Mouse (Mus musculus) CH12.LX (cell line): ENCODE results near the gene Sv2c. TPM values are rescaled to one million over a fixed set of nuclear protein-coding genes. Genes with fewer than 3 reads are reported as not detected.

Source experiments
- DNase-seq: peaks from one replicate; pipeline ENCODE4 v3.0.0-alpha.2; 2013; ENCODE audit errors: extremely low read depth
- H3K27ac ChIP-seq: 2 replicates; pipeline ENCODE4 v1.5.1; 2012; ENCODE audit warnings: low read depth, mild to moderate bottlenecking, control low read depth, moderate library complexity; ENCODE audit not compliant: insufficient read depth
- H3K27me3 ChIP-seq: replicated peaks from 2 replicates; pipeline ENCODE3; 2012; ENCODE audit warnings: inconsistent platforms
- H3K36me3 ChIP-seq, 2 experiments: replicated peaks in 1 of 2; 2 replicates each; pipeline versions ENCODE3 to v1.6.1; 2012; ENCODE audit warnings: inconsistent platforms in 1 of 2, low read length in 1 of 2, mild to moderate bottlenecking in 1 of 2, mixed read lengths in 1 of 2, moderate library complexity in 1 of 2; ENCODE audit not compliant: control insufficient read depth in 1 of 2, insufficient read depth in 1 of 2
- H3K4me1 ChIP-seq, 2 experiments: 2 replicates each; pipeline ENCODE4 v1.6.1; 2012; ENCODE audit warnings: inconsistent platforms in 1 of 2, moderate library complexity in 1 of 2; ENCODE audit not compliant: insufficient read depth in 2 of 2, control insufficient read depth in 1 of 2
- H3K4me2 ChIP-seq: 2 replicates; pipeline ENCODE4 v1.6.1; 2012; ENCODE audit warnings: low read depth, mild to moderate bottlenecking, control low read depth; ENCODE audit not compliant: poor library complexity, insufficient read depth, severe bottlenecking
- H3K4me3 ChIP-seq, 3 experiments: fragments of 150-350 bp in 1 of 3; sonication (generic) in 1 of 3; replicated peaks in 1 of 3; 2 replicates each; pipeline versions ENCODE3 to v1.5.1; 2011 to 2012; ENCODE audit warnings: low read depth in 2 of 3, low read length in 2 of 3, mild to moderate bottlenecking in 2 of 3, moderate library complexity in 2 of 3, control low read depth in 1 of 3, improper control_type of control experiment in 1 of 3, inconsistent platforms in 1 of 3, mixed read lengths in 1 of 3; ENCODE audit not compliant: poor library complexity in 1 of 3
- H3K79me2 ChIP-seq: replicated peaks from 2 replicates; pipeline ENCODE4 v1.6.1; 2012; ENCODE audit warnings: mild to moderate bottlenecking, moderate library complexity; ENCODE audit not compliant: control insufficient read depth, poor library complexity, insufficient read depth, severe bottlenecking; ENCODE audit errors: extremely low read depth
- H3K9ac ChIP-seq: 2 replicates; pipeline ENCODE4 v1.6.1; 2012; ENCODE audit warnings: low read depth, mild to moderate bottlenecking, control low read depth, moderate library complexity; ENCODE audit not compliant: insufficient read depth
- H3K9me3 ChIP-seq: replicated peaks from 2 replicates; pipeline ENCODE3; 2012; ENCODE audit warnings: low read length, inconsistent platforms, mixed read lengths
- ELF1 ChIP-seq: IDR thresholded peaks from 2 replicates; pipeline ENCODE4 v1.6.1; 2014; ENCODE audit warnings: low read depth, mild to moderate bottlenecking, inconsistent platforms, low read length, improper control_type of control experiment
- ETS1 ChIP-seq: conservative IDR thresholded peaks from 2 replicates; pipeline ENCODE4 v1.6.1; 2012; ENCODE audit warnings: low read depth, mild to moderate bottlenecking, inconsistent platforms, low read length, improper control_type of control experiment, moderate library complexity
- GABPA ChIP-seq: IDR thresholded peaks from 2 replicates; pipeline ENCODE4 v1.6.1; 2012; ENCODE audit warnings: low read depth, low read length, improper control_type of control experiment, inconsistent platforms; ENCODE audit not compliant: insufficient replicate concordance
- HCFC1 ChIP-seq: IDR thresholded peaks from 2 replicates; pipeline ENCODE4 v1.6.1; 2012; ENCODE audit warnings: low read depth, mild to moderate bottlenecking, inconsistent platforms, low read length, improper control_type of control experiment
- MXI1 ChIP-seq: IDR thresholded peaks from 2 replicates; pipeline ENCODE4 v1.6.1; 2011; ENCODE audit warnings: mild to moderate bottlenecking, low read depth, low read length, improper control_type of control experiment
- MYC ChIP-seq: IDR thresholded peaks from 2 replicates; pipeline ENCODE4 v1.6.1; 2011; ENCODE audit warnings: low read depth, mild to moderate bottlenecking, improper control_type of control experiment, low read length
- NRF1 ChIP-seq: IDR thresholded peaks from 2 replicates; pipeline ENCODE4 v1.6.1; 2014; ENCODE audit warnings: low read depth, mild to moderate bottlenecking, inconsistent platforms, low read length, improper control_type of control experiment, moderate library complexity
- POLR2A ChIP-seq: IDR thresholded peaks from 2 replicates; pipeline ENCODE4 v1.6.1; 2011; ENCODE audit warnings: low read depth, mild to moderate bottlenecking, improper control_type of control experiment, low read length
- RAD21 ChIP-seq: IDR thresholded peaks from 2 replicates; pipeline ENCODE4 v1.6.1; 2011; ENCODE audit warnings: low read depth, mild to moderate bottlenecking, low read length, improper control_type of control experiment, moderate library complexity
- RCOR1 ChIP-seq: conservative IDR thresholded peaks from 2 replicates; pipeline ENCODE4 v1.6.1; 2012; ENCODE audit warnings: low read depth, mild to moderate bottlenecking, inconsistent platforms, low read length, improper control_type of control experiment
- SMC3 ChIP-seq: IDR thresholded peaks from 2 replicates; pipeline ENCODE4 v1.6.1; 2011; ENCODE audit warnings: low read depth, low read length, improper control_type of control experiment
- TBP ChIP-seq: conservative IDR thresholded peaks from 2 replicates; pipeline ENCODE4 v1.6.1; 2011; ENCODE audit warnings: low read depth, low read length, improper control_type of control experiment
- TCF12 ChIP-seq: IDR thresholded peaks from 2 replicates; pipeline ENCODE4 v1.6.1; 2014; ENCODE audit warnings: low read depth, mild to moderate bottlenecking, inconsistent platforms, low read length, improper control_type of control experiment
- UBTF ChIP-seq: IDR thresholded peaks from 2 replicates; pipeline ENCODE4 v1.6.1; 2012; ENCODE audit warnings: low read depth, mild to moderate bottlenecking, inconsistent platforms, low read length, improper control_type of control experiment, moderate library complexity
- USF1 ChIP-seq: IDR thresholded peaks from 2 replicates; pipeline ENCODE4 v1.6.1; 2014; ENCODE audit warnings: low read depth, mild to moderate bottlenecking, inconsistent platforms, low read length, improper control_type of control experiment
- USF2 ChIP-seq: conservative IDR thresholded peaks from 2 replicates; pipeline ENCODE4 v1.6.1; 2011; ENCODE audit warnings: low read depth, low read length, improper control_type of control experiment
- ZKSCAN1 ChIP-seq: IDR thresholded peaks from 2 replicates; pipeline ENCODE4 v1.6.1; 2012; ENCODE audit warnings: low read depth, inconsistent platforms, low read length, improper control_type of control experiment, borderline replicate concordance
- ZMIZ1 ChIP-seq: IDR thresholded peaks from 2 replicates; pipeline ENCODE4 v1.6.1; 2012; ENCODE audit warnings: low read depth, mild to moderate bottlenecking, inconsistent platforms, low read length, improper control_type of control experiment
- ZNF384 ChIP-seq: IDR thresholded peaks from 2 replicates; pipeline ENCODE4 v1.6.1; 2012; ENCODE audit warnings: low read depth, low read length, improper control_type of control experiment, inconsistent platforms
- dilution Hi-C: fragments of 300-500 bp; cut with MboI; formaldehyde crosslinking; loops from 2 replicates; pipeline ENCODE4 v1.14.3; 2020; ENCODE audit warnings: low sequenced_read_pairs; ENCODE audit not compliant: extremely low pct_unique_long_range_greater_than_20kb, extremely low pct_ligation_motif_present
- in situ Hi-C: fragments of 300-500 bp; cut with MboI; formaldehyde crosslinking; loops from 3 replicates; pipeline ENCODE4 v1.14.3; 2019; ENCODE audit warnings: low sequenced_read_pairs, low pct_ligation_motif_present, low pct_unique_long_range_greater_than_20kb, mixed read lengths
- polyA plus RNA-seq: library from polyadenylated mRNA; unstranded; fragments of >175 nt; gene quantifications from 2 replicates; pipeline ENCODE4 v1.2.1, GENCODE M21; 2012; ENCODE audit warnings: low read depth; ENCODE audit not compliant: insufficient read length
- total RNA-seq, 2 experiments: library from RNA; depleted of rRNA; stranded (reverse); fragments of 300-350 nt in 1 of 2; fragments of >200 nt in 1 of 2; gene quantifications; 2 replicates each; pipeline ENCODE4 v1.2.3; 2012 to 2014

Sv2c gene
- total and polyA plus RNA-seq, 3 experiments, result 0.04 to 0.13 TPM; not detected in 1

GRCm38 (mm10) chr13:96131911-96132310 is 466 bp downstream of the Sv2c start:
- Histone ChIP-seq H3K4me2 (no peak overlapping the region), H3K4me1 (peaks cover 0 to 21% of the 10 kb centered on the region in 2 experiments; a peak in 3 of 4 replicates), H3K27ac (no peak overlapping the region), H3K27me3 (no peaks in the 10 kb centered on the region), H3K4me3 (no peak overlapping the region), H3K79me2 (no peaks in the 10 kb centered on the region), H3K9ac (no peak overlapping the region), H3K36me3 (no peaks in the 10 kb centered on the region), H3K9me3 (peaks cover 9% of the 10 kb centered on the region)
- dilution Hi-C loops (no loop called here), in situ Hi-C loops (no loop called here)
- TF ChIP-seq ZKSCAN1 (no peak), NRF1 (no peak), UBTF (no peak), ZNF384 (no peak), GABPA (no peak), ZMIZ1 (no peak), ELF1 (no peak), USF1 (no peak), HCFC1 (no peak)
- no peak for DNase-seq

GRCm38 (mm10) chr13:96131050-96131449 is 1.3 kb downstream of the Sv2c start:
- no peak overlapping the region for H3K27ac ChIP-seq
- no peak overlapping the region for H3K4me2 ChIP-seq
- dilution Hi-C loops (no loop called here), in situ Hi-C loops (no loop called here)
- no peaks in the 10 kb centered on the region for H3K36me3 ChIP-seq
- no peak overlapping the region for H3K4me3 ChIP-seq
- peaks cover 0 to 25% of the 10 kb centered on the region in 2 experiments; a peak in 3 of 4 replicates for H3K4me1 ChIP-seq
- no peaks in the 10 kb centered on the region for H3K27me3 ChIP-seq
- H3K9me3 ChIP-seq, result peaks cover 9% of the 10 kb centered on the region
- TF ChIP-seq ZNF384, result no peak
- no peak for TF ChIP-seq GABPA
- no peaks in the 10 kb centered on the region for H3K79me2 ChIP-seq
- DNase-seq, result no peak
- no peak overlapping the region for H3K9ac ChIP-seq

GRCm38 (mm10) chr13:96129081-96129480 is 3.3 kb downstream of the Sv2c start:
- dilution Hi-C loops, result no loop called here
- Histone ChIP-seq H3K4me3 (no peak overlapping the region), H3K79me2 (no peaks in the 10 kb centered on the region), H3K27ac (no peak overlapping the region), H3K27me3 (no peaks in the 10 kb centered on the region), H3K9ac (no peak overlapping the region), H3K36me3 (no peaks in the 10 kb centered on the region), H3K4me2 (no peak overlapping the region), H3K9me3 (peaks cover 9% of the 10 kb centered on the region), H3K4me1 (peaks cover 0 to 13% of the 10 kb centered on the region in 2 experiments)
- TF ChIP-seq USF2 (no peak), RCOR1 (no peak), TBP (no peak), ZMIZ1 (no peak), RAD21 (no peak), MYC (no peak), USF1 (no peak), MXI1 (no peak), HCFC1 (no peak), TCF12 (no peak), SMC3 (no peak), POLR2A (no peak), ETS1 (no peak), NRF1 (no peak)
- in situ Hi-C loops, result no loop called here
- DNase-seq, result no peak
